Mouse (Mus musculus): Measurements from ENCODE around the gene Gjb2. TPM values are rescaled to one million over a fixed set of nuclear protein-coding genes. Genes with fewer than 3 reads are reported as not detected.

Gene Gjb2
- 0.56 and 0.58 TPM in 2 replicates for polyA plus RNA-seq (2015; fragmentation: Nextera tagmentation; extraction: Ambion mirVana)

DNA sequence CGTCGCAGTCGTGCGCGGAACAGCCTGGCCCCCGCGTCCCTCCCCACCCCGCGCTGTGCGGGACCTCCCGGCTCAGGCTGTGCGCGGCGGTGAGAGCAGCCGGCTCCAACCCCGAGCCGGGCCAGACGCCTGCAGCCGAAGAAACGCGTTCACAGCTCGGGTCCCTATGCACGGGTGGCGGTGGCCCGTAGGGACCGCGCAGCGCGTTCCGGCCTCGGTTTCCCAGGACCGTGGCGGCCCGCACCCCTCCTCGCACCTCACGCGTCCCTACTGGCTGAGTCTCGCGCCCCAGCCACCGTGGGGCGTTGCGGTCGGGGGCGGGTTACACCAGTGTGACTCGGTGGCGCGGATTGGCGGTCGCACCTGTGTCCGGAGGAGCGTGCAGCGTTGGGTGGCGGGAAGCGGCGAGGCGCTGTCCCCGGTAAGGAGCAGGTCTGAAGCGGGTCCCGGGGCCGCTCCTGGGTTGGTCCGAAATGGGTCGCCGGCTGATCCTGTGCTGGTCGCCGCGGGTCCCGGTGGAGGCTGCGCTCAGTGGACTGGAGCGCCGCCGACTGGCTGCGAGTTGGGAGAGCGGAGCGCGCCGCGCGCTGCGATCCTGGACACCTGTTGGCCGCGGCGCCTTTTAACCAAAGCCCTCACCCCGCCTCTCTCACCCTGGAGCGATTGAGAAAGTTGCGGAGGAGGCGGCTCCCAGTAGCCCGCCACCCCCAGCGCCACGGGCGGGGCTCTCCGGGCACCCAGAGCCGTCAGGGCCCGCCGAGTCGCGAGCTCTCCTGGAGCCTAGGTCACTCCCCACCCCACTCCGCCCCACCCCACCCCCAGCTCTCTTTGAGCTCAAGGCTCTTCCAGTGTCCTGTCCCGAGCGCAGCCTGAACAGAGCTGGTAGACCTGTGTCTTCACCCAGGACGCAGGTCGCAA, at the start of gene Gjb2:
Gene Gjb2 (minus strand): TSS at position 597 of the 918 bp plus-strand sequence.

DNA sequence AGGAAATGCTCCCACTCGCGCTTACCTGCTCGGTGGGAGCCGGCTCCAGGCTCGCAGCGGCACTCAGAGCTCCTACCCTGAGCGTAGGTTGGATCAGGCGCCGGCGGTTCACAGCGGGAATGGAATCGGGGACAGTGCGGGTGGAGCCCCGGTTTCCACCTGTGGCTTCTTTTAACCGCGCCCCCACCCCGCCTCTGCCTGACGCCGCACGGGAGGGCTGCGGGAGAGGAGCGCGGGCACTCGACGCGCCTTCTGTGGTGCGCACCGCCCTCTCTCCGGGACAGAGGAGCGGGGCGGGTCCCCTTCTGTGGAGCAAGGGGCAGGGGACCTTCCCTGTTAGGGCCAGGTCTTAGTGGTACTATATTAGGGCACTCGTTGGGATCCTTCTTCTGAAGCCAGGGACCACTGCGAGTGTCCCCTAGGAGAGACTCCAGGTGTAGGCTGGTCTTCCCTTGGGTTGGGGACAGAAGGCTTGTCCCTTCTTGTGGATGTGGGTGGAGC, 28.7 kb upstream of the Gjb2 start, which contains the start of gene Gjb6:
Gene Gjb6 (minus strand): TSS at position 451 of the 501 bp plus-strand sequence.

DNA sequence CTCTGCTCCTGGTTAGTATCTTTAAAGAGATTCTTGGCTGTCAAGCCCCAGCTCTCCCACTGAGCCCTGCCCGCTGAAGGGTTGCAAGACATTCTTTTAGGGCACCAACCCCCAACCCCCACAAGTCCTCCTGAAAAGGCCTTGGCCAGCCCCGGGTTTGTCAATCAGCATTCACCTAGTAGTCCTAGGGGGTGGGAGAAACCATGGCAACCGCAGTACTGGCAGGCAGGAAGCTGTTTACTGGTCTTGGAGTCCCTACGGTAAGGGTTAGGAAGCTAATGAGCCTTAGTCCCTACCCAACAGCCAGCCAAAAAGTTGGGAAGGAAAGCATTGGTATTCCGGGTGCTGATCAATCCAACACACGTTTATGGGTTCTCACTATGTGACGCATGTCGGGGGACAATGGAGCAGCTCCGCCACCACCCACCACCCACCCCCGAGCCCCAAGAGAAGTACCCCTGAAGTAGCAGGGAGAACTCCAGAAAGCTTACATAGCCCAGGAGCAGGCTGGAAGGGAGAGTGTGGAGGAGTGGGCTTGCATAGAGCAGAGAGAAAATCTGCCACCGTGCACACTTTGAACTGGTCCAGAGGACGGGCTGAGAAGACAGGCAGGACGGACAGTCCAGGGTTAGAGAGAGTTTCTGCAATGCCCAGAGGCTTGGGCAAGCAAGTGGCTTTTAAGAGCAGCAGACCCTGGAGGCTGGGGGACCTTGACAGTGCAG, 11.5 kb upstream of the Gjb2 start, which contains the start of gene Gm4491:
Gene Gm4491 (minus strand): TSS at position 61 of the 722 bp plus-strand sequence.

DNA sequence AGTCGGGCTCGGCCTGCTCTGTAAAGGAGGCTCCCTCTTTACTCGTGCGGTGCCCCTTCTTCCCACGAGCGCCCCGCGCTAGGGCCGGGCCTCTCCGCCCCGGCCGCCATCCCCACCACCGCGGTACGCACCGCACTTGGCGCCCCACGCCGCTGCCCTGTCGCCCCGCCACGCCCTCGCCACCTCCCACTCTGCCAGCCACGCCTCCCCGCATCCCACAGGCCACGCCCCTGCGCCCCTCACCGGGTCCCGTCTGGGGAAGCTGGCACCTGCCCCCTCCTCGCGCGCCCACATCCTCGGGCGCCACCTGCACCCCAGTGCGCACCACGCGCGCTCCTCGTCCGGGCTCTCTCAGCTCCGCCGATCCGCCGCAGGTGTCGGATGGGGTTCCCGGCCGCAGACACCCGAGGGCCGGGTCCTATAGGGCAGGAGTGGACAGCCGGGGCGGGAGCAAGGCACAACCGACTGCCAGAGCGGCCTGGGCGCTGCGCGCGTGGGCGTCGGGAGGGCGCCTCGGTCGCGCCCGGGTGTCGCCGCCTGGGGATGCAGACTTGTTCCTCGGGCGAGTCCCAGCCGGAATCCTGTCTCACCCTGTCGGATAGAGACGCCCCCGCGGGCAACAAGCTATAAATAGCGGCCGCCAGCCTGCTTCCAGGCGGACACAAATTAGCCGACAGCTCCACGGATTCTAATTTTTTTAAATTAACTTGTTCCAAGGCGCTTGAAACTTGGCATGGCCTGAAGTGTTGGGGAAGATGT, 46.8 kb downstream of the Gjb2 start, which contains the start of gene Gja3:
Gene Gja3 (minus strand): TSS at position 538 of the 759 bp plus-strand sequence.

Other genes with a start within 250 kb of the Gjb2 start
- 7.7 and 11.1 TPM in 2 replicates for gene Zmym2, start 218.0 kb downstream of the Gjb2 start, polyA plus RNA-seq (2015; fragmentation: Nextera tagmentation; extraction: Ambion mirVana)
- gene Gja3, start 46.6 kb downstream of the Gjb2 start, polyA plus RNA-seq (2015; fragmentation: Nextera tagmentation; extraction: Ambion mirVana) = not detected in 2 replicates
- not detected in 2 replicates for gene Gm4491, start 11.2 kb upstream of the Gjb2 start, polyA plus RNA-seq (2015; fragmentation: Nextera tagmentation; extraction: Ambion mirVana)
- 0.06 TPM in 1 of 2 replicates, not detected in the other for gene Gjb6, start 28.9 kb upstream of the Gjb2 start, polyA plus RNA-seq (2015; fragmentation: Nextera tagmentation; extraction: Ambion mirVana)

All from spleen, postnatal 0 days (tissue).